Mouse (Mus musculus) E14TG2a.4 (cell line): ENCODE data around the gene Actl6b.

ENCODE experiments used
- H3K27me3 ChIP-seq: 2 replicates; pipeline ENCODE4 v1.6.1; 2014; ENCODE audit warnings: low read length, control low read depth; ENCODE audit not compliant: insufficient read depth
- H3K36me3 ChIP-seq: 2 replicates; pipeline ENCODE4 v1.6.1; 2014; ENCODE audit warnings: low read length, control low read depth; ENCODE audit not compliant: insufficient read depth
- H3K4me1 ChIP-seq: replicated peaks from 2 replicates; pipeline ENCODE4 v1.6.1; 2014; ENCODE audit warnings: low read depth, low read length, control low read depth
- H3K4me3 ChIP-seq: replicated peaks from 2 replicates; pipeline ENCODE4 v1.5.1; 2014; ENCODE audit warnings: mild to moderate bottlenecking, low read length
- H3K9me3 ChIP-seq: 2 replicates; pipeline ENCODE4 v1.6.1; 2014; ENCODE audit warnings: low read length, control low read depth
- CTCF ChIP-seq: conservative IDR thresholded peaks from 2 replicates; pipeline ENCODE4 v1.5.1; 2014; ENCODE audit warnings: low read length
- NANOG ChIP-seq: IDR thresholded peaks from 2 replicates; pipeline ENCODE4 v1.6.1; 2014; ENCODE audit warnings: borderline replicate concordance, low read length, mixed read lengths
- POU5F1 ChIP-seq: IDR thresholded peaks from 2 replicates; pipeline ENCODE4 v1.6.1; 2014; ENCODE audit warnings: low read length, borderline replicate concordance

The Actl6b gene

GRCm38 (mm10) chr5:137514811-137515210, 38.5 kb upstream of the Actl6b start:
- H3K4me1 ChIP-seq, result peaks cover 88% of the 10 kb centered on the region
- H3K27me3 ChIP-seq, result no peaks in the 10 kb centered on the region
- no peak overlapping the region for H3K4me3 ChIP-seq
- H3K9me3 ChIP-seq, result no peaks in the 10 kb centered on the region
- no peak for TF ChIP-seq CTCF
- TF ChIP-seq POU5F1, result no peak
- no peak for TF ChIP-seq NANOG
- H3K36me3 ChIP-seq, result peaks cover 82% of the 10 kb centered on the region

GRCm38 (mm10) chr5:137518436-137518835, 34.9 kb upstream of the Actl6b start, which contains the start of gene Gigyf1:
Gigyf1 (plus strand) TSS chr5:137518548.
- TF ChIP-seq CTCF, result peak; percentile 68
- no peak for TF ChIP-seq NANOG
- peaks cover 100% of the 10 kb centered on the region for H3K4me1 ChIP-seq
- no peaks in the 10 kb centered on the region for H3K27me3 ChIP-seq
- H3K36me3 ChIP-seq, result peaks cover 97% of the 10 kb centered on the region
- H3K4me3 ChIP-seq, result peak within 1 kb of the TSS; percentile 32; the same call in 1 of the 2 replicates
- H3K9me3 ChIP-seq, result no peaks in the 10 kb centered on the region

- Histone ChIP-seq H3K9me3 (no peaks in the 10 kb centered on the region), H3K4me3 (peak overlapping the region; percentile 46), H3K27me3 (no peaks in the 10 kb centered on the region), H3K36me3 (peaks cover 97% of the 10 kb centered on the region), H3K4me1 (peaks cover 100% of the 10 kb centered on the region)
- no peak for TF ChIP-seq CTCF
- TF ChIP-seq POU5F1, result no peak
- no peak for TF ChIP-seq NANOG
Measured at GRCm38 (mm10) chr5:137519691-137520550, 33.4 kb upstream of the Actl6b start.

GRCm38 (mm10) chr5:137521861-137522260, 31.5 kb upstream of the Actl6b start:
- TF ChIP-seq POU5F1 (no peak), CTCF (no peak), NANOG (no peak)
- Histone ChIP-seq H3K4me3 (peak overlapping the region; percentile 51; the same call in 1 of the 2 replicates), H3K36me3 (peaks cover 100% of the 10 kb centered on the region), H3K9me3 (no peaks in the 10 kb centered on the region), H3K4me1 (peaks cover 99% of the 10 kb centered on the region), H3K27me3 (no peaks in the 10 kb centered on the region)

GRCm38 (mm10) chr5:137522711-137523110, 30.6 kb upstream of the Actl6b start:
- H3K36me3 ChIP-seq, result peaks cover 100% of the 10 kb centered on the region
- TF ChIP-seq NANOG (no peak), CTCF (no peak), POU5F1 (no peak)
- H3K27me3 ChIP-seq, result no peaks in the 10 kb centered on the region
- H3K9me3 ChIP-seq, result no peaks in the 10 kb centered on the region
- H3K4me1 ChIP-seq, result peaks cover 99% of the 10 kb centered on the region
- peak overlapping the region; percentile 51 for H3K4me3 ChIP-seq

- H3K27me3 ChIP-seq, result no peaks in the 10 kb centered on the region
- no peaks in the 10 kb centered on the region for H3K9me3 ChIP-seq
- peaks cover 100% of the 10 kb centered on the region for H3K36me3 ChIP-seq
- peaks cover 99% of the 10 kb centered on the region for H3K4me1 ChIP-seq
- TF ChIP-seq POU5F1 (no peak), CTCF (no peak), NANOG (no peak)
- peak overlapping the region; percentile 51 for H3K4me3 ChIP-seq
Measured at GRCm38 (mm10) chr5:137523396-137524250, 29.7 kb upstream of the Actl6b start.

- TF ChIP-seq POU5F1, result no peak
- no peak for TF ChIP-seq CTCF
- TF ChIP-seq NANOG, result no peak
- peaks cover 99% of the 10 kb centered on the region for H3K4me1 ChIP-seq
- peaks cover 100% of the 10 kb centered on the region for H3K36me3 ChIP-seq
- no peaks in the 10 kb centered on the region for H3K9me3 ChIP-seq
- H3K4me3 ChIP-seq, result peak overlapping the region; percentile 51
- no peaks in the 10 kb centered on the region for H3K27me3 ChIP-seq
Measured at GRCm38 (mm10) chr5:137524251-137524515, 29.1 kb upstream of the Actl6b start.

- Histone ChIP-seq H3K4me3 (peak overlapping the region; percentile 51), H3K27me3 (no peaks in the 10 kb centered on the region), H3K4me1 (peaks cover 99% of the 10 kb centered on the region), H3K9me3 (no peaks in the 10 kb centered on the region), H3K36me3 (peaks cover 100% of the 10 kb centered on the region)
- TF ChIP-seq NANOG, result no peak
- TF ChIP-seq CTCF, result no peak
- TF ChIP-seq POU5F1, result no peak
Measured at GRCm38 (mm10) chr5:137524671-137525070, 28.6 kb upstream of the Actl6b start.
